Mouse (Mus musculus): Measurements from ENCODE around the gene Cxxc4.
A peak's percentile ranks its signal among the peaks of the same experiment; 100 is the strongest.
"Not testable (repeated sequence)": the region's sequence is repeated elsewhere in the genome, so short reads cannot be mapped to it uniquely, and the experiment has no call there.

The Cxxc4 gene

DNA sequence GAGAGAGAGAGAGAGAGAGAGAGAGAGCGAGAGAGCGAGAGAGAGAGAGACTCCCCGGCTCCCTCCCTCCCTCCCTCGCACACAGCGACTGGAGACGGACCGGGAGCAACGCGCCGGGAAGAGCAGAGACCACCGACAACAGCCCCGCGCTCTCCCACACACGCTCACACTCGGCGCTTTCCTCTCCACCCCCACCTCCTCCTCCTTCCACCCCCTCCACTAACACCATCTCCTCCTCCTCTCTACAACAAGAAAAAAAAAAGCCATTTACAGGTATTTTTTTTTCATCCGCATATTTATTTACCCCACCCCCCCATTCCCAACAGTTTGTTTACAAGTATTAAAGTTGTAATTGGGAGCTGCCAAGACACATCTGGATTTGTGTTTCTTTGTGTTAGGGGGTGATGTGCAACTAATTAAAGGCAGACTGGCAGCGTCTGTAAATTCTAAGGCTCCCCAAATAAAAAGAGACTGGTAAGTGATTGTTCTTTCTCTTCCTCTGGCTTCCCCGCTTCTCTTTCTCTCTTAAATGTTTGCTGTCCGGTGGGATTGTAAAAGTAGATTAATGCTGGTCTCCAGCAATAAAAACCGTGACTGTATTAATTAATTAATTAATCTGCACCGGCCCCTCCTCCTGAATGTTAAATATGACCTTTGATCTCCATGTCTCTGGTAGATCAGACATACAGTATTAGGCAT is at the start of gene Cxxc4:
Cxxc4 (plus strand) TSS at position 71 of the 699 bp plus-strand sequence.
- no peak for DNase-seq

DNA sequence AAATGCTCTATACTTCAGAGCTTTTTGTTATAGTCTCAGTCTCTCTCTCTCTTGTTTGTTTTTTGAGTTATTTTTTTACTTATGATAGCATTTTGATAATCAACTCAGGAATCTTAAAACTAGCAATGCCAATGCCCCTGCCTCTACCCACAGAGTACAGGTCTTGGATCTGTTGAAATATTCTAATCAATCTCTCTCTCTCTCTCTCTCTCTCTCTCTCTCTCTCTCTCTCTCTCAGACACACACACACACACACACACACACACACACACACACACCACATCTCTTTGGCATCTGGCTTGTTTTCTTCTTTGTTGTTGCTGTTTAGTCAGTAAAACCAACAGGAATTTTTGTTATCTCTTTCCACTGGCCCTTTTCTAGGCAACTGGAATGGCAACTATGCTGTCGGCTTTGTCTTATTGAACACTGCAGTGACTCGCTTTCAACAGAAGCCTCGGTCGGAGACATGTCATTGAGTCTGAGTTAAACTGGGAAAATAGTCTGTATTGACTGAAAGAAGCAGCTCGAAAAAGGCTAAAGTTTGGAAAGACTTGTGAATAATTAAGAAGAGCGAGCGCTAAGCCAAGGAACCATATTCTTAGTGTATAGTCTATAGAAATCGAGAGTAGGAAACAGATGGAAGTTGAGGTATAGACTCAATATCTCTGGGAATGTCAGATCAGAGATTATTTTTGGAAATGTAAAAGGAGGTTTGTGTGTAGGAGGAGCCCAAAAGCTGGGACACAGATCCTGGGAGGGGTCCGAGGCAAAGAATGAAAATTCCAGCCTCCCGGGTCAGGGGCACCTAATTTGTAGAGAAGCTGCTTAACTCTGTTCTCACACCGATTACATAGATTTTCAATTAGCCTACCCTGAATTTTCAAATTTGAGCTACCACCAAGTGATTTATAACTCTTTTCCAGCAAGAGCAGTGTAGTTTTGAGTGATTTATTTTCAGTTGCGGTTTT is 47.0 kb upstream of the Cxxc4 start:
- DNase-seq: no peak

DNA sequence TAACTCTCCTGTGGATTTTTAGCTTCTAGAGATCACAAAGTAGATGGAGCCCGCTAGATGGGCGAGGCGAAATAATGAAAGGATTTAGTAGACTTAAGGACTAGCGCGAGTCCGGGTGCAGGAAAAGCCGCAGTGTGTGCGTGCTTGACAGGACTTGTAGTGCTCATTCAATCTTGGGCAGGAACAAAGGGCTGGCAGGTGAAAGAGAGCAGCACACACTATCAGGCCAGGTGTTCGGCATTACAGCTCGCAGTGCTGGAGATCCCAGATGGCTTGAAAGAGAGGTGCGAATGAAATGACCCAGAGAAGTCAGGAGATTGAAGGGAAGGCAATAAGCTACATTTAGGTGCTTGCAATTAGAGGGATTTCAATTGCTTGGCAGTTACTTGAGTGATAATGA is 46.2 kb upstream of the Cxxc4 start:
- DNase-seq: no peak

DNA sequence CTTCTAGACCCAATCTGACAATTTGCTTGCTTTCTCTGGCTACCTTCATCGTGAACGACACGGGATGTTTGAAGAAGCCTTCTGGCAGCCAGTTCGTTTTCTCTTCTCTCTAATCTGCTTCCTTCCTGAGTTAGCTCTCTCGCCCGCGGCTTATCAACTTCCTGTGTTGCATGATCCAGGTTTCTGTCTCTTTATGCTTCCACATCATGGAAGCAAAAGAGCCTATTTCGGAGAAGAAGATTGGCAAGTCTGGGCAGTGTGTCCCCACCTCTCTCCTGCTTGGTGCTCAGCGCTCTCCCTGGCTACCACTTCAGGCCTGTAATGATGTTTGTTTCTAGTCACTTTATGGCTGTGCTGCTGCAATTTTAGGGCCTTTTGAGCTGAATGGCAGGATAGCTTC is 36.4 kb upstream of the Cxxc4 start:
- peak in 1 of 2 experiments; percentile 11 for DNase-seq

DNA sequence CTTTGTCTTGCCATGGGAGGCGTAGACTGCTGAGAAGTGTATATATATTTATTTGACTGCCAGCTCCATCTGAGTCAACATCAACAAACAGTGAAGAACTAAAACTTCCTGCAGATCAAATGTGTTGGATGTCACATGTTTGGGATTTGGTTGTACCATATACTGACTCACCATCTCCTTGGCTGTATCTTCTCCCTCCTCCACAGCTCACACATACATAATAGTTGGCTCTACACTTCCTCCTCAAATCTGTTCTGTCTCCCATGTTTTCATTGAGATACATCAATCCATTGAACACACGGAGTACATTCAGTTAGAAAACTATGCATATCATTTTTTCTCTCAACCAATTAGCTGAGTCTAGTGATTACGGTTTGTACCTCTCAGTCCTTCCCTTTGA is 29.7 kb upstream of the Cxxc4 start:
- no peak for DNase-seq

DNA sequence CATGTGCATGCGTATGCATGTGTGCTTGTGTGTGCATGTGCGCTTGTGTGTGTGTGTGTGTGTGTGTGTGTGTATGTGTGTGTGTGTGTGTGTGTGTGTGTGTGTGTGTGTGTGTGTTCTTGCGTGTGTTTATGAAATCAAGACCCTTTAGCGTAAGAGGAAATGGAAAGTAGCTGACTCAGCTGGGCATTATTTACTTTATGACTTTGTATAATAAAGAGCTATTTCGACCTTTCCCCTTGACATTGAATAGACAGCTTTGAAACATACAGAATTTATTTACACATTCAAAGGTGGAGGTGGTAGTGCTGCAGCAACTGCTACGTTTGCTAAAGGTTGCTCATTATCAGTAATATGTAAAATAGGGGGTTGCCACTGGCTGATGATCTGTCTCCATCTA is 25.3 kb upstream of the Cxxc4 start:
- no peak for DNase-seq

DNA sequence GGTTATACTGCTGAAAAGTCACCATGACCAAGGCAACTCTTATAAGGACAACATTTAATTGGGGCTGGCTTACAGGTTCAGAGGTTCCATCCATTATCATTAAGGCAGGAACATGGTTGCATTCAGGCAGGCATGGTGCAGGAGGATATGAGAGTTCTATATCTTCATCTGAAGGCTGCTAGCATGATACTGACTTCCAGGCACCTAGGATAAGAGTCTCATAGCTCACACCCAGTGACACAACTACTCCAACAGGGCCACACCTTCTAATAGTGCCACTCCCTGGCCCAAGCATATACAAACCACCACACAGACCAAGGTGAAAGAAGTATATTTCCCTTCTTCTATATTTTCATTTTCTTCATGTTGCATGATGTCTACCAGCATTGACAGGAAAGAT is 16.4 kb upstream of the Cxxc4 start:
- DNase-seq: not testable (repeated sequence)

DNA sequence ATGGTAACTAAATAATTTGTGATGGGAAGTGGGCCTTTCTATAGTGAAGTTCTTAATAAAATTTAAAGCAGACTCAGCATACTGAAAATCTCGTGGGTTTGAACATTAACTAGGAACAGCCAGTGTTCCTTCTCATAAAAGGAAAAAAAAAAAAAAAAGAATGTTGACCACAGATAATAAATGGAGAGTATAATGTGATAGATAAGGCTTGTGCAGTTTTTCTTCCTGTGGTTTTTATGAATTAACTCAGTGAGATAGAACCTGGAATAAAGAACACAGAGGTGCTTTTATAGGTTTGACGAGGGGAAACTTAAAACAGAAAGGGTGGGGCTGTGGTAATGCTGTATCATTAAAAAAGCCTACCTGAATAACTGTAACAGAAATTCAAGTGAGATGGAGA is 15.3 kb upstream of the Cxxc4 start:
- no peak for DNase-seq

DNA sequence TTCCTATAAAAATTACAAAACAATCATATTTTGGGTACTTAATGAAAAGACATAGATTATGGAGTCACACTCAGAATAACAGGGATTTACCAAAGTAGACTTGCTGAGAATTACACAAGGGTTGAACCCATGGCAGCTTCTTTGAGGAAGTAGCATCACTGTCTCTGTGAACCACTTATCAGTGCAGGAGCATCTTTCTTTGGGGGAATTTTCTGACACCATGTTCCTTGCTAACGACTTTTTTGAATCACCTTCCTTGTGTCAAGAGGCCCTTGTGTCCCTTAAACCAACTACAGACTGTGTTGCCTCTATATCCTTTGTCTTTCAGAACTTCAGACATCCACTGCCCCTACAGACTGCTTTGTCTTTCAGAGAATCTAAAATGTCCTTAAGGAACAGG is 13.7 kb upstream of the Cxxc4 start:
- no peak for DNase-seq

DNA sequence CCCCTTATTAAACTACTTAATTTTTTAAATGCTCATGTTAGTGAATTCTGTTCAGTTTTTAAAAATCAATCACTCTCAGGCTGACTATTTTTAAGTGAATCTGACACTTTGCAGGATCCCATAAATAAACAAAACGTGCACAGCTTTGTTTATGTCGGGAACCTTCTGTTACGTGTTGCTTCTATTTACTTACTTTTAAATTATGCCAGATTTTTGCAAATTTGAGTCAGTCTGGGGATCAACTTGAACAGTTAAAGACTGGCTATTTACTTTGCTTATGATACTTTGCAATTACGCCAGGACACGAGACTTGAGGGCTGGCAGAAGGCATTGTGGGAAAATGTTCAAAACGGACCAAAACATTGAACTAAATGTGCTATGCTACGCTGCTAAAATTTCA is 12.3 kb upstream of the Cxxc4 start:
- DNase-seq: no peak

DNA sequence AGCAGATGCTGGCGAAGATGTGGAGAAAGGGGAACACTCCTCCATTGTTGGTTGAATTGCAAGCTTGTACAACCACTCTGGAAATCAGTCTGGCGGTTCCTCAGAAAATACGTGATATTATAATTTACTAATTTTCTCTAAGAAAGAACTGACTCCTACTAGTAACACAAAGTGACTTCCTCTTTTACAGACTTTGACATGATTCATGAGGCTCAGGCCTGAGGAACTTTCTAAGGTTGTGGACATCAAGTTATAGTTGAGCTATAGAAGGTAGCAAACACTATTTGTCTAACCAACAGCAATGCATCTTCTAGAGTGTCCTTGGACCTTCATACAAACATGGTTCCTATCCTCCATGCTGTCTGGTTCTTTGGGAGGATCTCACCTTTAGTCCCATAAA is 10.4 kb upstream of the Cxxc4 start:
- no peak for DNase-seq

DNA sequence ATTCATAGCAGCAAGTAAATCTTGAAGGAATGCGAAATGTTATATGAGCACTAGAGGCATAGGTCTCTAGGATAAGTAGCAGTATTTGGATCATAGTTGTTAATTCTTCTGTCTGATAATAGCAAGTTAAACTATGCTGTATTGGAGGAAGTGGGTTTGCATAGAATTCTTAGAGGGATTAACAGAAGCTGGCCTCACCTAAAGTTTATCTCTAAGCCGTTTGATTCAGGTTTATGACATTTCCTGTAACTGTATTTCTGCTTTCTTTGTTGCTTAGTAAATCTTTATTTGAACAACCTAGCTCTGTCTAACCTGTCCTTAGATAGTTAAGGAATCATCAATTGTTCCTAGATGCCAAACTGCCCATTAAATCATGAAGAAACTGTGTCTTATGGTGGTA is 3.5 kb upstream of the Cxxc4 start:
- DNase-seq: no peak

DNA sequence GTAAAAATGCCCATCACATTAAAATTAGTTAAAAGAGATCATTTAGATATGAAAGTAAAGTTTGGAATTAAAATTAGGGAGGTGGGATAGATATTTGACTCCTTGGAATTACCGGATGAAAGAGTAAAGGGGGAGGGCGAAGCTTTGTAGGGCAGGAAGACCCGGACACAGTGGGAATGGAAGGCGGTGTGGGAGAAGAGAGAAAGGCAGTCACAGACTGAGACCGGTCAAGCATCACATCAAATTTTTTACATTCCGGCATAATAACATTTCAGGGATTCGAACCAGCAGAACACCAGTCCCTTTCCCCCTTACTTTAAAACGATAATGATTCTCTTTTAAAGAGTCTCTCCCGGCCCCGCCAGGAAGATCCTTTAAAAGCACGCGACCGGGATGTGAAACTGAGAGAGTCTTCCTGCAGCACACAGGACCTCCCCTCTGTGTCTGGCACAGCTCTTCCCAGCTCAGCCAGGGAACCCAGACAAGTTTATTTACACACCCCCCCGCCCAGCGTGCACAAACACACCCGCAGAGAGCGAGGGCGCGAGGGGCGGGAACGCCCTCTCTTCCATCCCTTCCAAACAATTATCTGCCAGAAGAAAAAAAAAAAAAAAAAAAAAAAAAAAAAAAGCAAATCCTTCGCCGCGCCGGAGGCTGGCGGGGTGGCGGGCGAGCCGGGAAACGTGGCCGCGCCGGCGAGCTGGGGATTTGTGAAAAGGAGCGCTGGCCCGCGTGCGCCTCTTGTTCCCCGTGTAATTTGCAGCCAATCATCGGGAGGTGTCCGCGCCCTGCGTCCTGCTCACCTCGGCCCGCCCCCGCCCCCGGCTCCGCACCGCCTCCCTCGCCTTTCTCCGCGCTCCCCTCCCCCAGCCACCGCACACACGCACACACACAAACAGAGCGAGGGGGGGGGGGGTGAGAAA is 532 bp upstream of the Cxxc4 start:
- DNase-seq: peak; percentile 74 to 83

DNA sequence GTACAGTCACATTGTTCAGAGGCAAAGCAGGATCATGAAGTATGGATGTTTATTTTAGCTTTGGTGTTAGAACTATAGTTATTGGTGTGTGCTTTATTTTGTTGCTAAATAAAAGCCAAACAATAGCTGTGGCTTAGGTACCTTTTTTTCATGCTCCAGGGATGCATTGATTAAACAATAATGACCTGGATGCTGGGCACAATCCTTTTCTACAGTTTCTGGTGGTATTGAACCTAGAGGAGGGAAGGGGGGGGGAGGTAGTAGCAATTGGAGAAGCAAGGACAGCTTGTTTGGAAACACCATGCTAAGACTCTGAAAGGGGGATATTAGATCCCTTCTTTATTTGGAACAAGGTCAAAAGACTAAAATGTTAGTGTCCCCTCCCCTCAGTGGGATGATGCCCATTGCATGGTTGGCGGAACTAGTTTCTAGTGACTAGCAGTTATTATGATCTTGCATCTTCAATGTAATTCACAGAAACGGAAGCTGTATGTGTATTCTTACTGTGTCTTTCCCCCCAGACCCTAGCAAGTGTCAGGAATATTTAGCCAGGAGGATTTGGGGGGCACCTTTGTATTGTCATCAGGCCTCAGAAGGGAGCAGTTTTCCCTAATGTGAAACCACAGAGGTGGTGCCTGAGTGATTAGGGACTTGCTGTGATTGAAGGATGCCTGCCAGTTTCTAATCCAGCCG is 975 bp downstream of the Cxxc4 start:
- DNase-seq: no peak

DNA sequence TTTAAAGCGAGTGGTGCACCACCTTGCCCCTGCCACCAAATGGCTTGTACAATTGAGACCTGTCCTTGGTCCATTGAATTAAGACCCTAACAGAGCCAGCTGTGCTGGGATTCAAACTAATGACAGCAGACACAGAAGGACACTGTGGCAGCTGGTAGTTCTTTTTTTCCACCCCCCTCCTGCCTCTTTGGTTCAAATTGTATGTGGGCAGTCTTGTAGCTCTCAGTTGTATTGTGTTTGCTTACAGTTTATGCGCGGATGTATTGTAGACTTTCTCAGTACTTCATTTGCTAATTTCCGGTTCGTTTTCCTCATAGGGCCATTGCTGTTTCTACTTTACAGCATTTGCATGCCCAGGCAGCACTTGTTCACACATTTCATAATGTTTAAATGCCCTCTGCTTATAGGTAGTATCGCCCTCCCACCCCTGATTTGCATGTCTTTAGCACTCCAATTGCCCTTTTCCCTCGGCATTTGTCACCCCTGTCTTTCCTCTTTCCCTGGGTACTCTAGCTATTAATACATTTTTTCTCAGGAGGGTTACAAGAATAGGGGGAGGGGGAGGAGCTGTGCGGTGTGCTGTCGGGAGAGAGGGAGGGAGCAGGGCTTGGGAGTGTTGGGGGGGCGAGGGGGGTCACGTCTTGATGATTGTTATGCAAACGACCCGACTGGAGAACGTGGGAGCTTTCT is 2.5 kb downstream of the Cxxc4 start:
- DNase-seq: peak; percentile 5 to 16

DNA sequence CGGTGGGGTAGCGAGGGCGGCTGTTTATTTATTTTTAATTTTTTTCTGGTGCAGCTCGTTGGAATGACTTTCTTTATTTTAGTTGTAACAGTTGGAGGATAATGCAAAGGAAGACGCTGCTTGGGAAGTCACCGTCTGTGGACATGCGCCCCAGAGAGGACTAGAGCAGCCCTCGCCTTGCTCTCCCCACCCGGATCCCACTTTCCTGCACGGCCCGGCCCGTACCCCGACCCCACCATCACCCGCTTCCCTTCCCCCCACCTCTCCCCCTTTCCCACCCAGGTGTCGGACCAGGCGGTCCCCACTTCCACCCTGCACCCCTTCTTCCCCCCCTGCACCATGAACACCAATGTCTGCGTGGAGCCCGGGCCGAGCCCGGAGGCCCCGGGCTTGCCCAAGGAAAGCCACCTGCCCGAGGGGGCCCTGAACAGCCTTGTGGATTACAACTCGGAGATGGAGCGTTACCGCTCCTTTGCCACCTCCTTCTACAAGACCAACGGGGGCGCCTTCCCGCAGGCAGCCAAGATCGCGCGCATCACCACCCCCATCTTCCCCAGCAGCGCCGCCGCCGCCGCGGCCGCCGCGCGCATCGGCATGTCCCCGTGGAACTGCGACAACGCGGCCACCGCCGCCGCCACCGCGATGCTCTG is 3.2 kb downstream of the Cxxc4 start:
- peak; percentile 60 to 70 for DNase-seq

DNA sequence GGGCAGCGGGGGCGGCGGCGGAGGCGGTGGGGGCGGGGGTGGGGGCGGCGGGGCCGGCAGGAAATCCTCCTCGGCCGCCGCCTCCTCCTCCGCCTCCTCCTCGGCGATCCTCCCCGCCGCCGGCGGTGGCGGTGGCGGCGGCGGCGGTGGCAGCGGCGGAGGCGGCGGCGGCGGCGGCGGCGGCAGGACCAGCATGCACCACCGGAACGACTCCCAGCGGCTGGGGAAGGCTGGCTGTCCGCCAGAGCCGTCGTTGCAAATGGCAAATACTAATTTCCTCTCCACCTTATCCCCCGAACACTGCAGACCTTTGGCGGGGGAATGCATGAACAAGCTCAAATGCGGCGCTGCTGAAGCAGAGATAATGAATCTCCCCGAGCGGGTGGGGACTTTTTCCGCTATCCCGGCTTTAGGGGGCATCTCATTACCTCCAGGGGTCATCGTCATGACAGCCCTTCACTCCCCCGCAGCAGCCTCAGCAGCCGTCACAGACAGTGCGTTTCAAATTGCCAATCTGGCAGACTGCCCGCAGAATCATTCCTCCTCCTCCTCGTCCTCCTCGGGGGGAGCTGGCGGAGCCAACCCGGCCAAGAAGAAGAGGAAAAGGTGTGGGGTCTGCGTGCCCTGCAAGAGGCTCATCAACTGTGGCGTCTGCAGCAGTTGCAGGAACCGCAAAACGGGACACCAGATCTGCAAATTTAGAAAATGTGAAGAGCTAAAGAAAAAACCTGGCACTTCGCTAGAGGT is 3.9 kb downstream of the Cxxc4 start:
- DNase-seq: peak; percentile 83 to 89

DNA sequence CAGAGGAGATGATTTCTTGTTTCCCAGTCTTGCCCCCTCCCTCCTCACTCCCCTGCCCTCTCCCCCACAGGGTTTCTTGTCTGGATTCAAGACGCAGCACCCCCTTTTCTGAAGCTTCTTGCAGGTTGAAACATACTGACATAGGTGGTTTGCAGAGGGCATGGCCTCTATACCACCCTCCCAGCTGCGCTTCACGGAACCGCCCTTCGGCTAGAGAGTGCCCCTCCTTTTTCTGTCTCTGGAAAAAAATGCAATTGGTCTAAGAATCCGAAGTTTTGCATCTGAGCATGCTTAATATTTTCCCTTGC is 4.4 kb downstream of the Cxxc4 start:
- no peak for DNase-seq

DNA sequence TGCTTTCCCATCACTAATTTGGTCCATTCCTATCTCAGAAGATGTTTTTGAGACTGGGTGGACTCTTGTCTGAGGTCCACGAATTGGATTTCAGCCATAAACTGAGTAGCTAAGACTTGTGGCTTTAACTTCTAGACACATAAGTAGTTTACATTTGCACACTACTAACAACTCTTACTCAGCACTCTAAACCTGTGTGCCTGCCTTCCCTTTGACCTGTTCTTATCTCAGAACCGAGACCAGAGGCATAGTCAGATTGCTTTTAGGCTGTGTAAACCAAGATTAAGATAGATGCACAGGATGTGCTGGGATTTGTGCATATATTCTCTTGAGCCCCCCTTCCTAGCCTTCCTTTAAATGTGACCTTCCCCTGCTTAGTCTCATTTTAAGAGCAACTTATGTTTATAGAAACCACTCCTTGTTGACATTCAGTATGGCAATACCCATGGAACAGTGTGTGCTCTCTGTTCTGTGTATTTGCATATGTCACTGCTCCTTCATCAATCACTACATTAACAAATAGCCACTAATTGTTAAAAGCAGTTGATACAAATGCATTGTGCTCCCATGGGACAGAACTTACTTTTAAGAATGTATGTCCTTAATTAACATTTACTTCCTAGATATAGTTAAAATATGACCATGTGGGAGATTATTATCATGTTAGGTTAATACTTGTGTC is 7.0 kb downstream of the Cxxc4 start:
- DNase-seq: no peak

DNA sequence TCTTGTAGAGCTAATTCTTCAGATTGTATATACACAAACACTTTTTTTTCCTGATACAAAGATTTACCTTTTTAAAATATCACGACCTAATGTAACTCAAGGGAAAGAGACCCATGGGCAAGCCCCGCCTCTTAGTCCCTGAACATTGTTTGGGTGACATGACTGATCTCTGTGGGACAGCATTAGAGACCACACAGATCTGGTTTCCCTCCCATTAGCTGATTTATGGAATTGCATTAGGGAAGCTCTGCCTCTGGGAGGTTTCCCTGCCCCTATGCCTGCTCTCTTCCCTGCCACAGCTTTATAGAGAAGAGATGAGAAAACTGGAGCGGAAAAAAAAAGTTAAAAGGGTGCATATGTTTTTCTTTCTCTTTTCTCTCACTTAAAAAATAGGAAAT is 7.6 kb downstream of the Cxxc4 start:
- no peak for DNase-seq

All from kidney, postnatal 4 days (tissue).